17 mouse cellular contexts compared by ENCODE assay signal in genomic region chr14:20778496-20778895, GRCm38 (mm10). TPM values are rescaled to one million over a fixed set of nuclear protein-coding genes. Genes with fewer than 3 reads are reported as not detected.
A peak's percentile ranks its signal among the peaks of the same experiment; 100 is the strongest.
DNase-seq lines count a peak whose midpoint lies in the region; ATAC-seq lines count a peak whose summit lies in the region.
"Had no signal": no experiment of that assay in that cellular context is flagged by ENCODE, and none has a peak within 500 bp of the region (broad histone marks: within the 10 kb centered on the region; RNA-seq: fewer than 3 reads in every experiment).

No protein-coding gene starts in this region.

- no peak for DNase-seq in heart, postnatal 10 days
- peak; percentile 18 to 45 for DNase-seq in left cerebral cortex, postnatal 25 days (ENCODE audit: low spot score in 2 of 2)
- no peak for DNase-seq in left cerebral cortex, postnatal 36 days (ENCODE audit: low spot score in 2 of 2)
- DNase-seq in right cerebral cortex, postnatal 10 days (ENCODE audit: low spot score in 2 of 2), result peak; percentile 76 to 84
- no peak for DNase-seq in right cerebral cortex, postnatal 4 days
- DNase-seq in yolk sac, embryonic 10.5 days (ENCODE audit: low spot score), result no peak
- DNase-seq: adrenal gland, postnatal 14 days; cerebellum, adult 9-10 months; gastrocnemius, postnatal 36 days; heart, postnatal 14 days; kidney, adult 9 months; kidney, postnatal 36 days; liver, postnatal 0 days had no signal

- no peak overlapping the region for H3K9ac ChIP-seq in heart, embryonic 16.5 days (ENCODE audit: low read length)
- H3K9ac ChIP-seq: limb, embryonic 15.5 days; liver, postnatal 0 days had no signal

- 87% methylated on average over 8 of the region's 8 CpGs for WGBS in heart, embryonic 16.5 days

- H3K4me3 ChIP-seq in heart, embryonic 16.5 days (ENCODE audit: low read length), result no peak overlapping the region
- H3K4me3 ChIP-seq: limb, embryonic 15.5 days had no signal

- no peak overlapping the region for H3K4me2 ChIP-seq in heart, embryonic 16.5 days (ENCODE audit: low read depth, low read length)
- H3K4me2 ChIP-seq: limb, embryonic 15.5 days had no signal

- H3K36me3 ChIP-seq in heart, embryonic 16.5 days (ENCODE audit: control insufficient read depth, insufficient read depth), result peaks cover 38% of the 10 kb centered on the region

- intact Hi-C loops in heart, postnatal 10 days (cut with DNase I), result no loop called here
- intact Hi-C loops in left cerebral cortex, postnatal 25 days (cut with DNase I), result no loop called here
- intact Hi-C loops in left cerebral cortex, postnatal 36 days (cut with DNase I), result no loop called here

- ATAC-seq in heart, embryonic 16.5 days (replicated peaks; ENCODE audit: extremely low read depth, insufficient read depth, low FRiP score), result no peak
- ATAC-seq: activated CD4-positive, CD25-positive, alpha-beta regulatory T cell, adult 4 months; liver, postnatal 0 days; Patski had no signal

- H3K4me1 ChIP-seq in heart, embryonic 16.5 days (ENCODE audit: control insufficient read depth, insufficient read depth, low read length), result peaks cover 31% of the 10 kb centered on the region

- 0 out of 2 replicates have a peak overlapping the region, but pooled peaks have one; percentile 4 for H3K27ac ChIP-seq in heart, embryonic 16.5 days (ENCODE audit: low read length)
- H3K27ac ChIP-seq: limb, embryonic 15.5 days had no signal

- H3K27me3 ChIP-seq in heart, embryonic 16.5 days (ENCODE audit: control insufficient read depth, insufficient read depth, low read length), result no peaks in the 10 kb centered on the region
- H3K27me3 ChIP-seq: limb, embryonic 15.5 days; Patski had no signal

- no peaks in the 10 kb centered on the region for H3K9me3 ChIP-seq in heart, embryonic 16.5 days (replicated peaks; ENCODE audit: control insufficient read depth, low read length)
- H3K9me3 ChIP-seq: limb, embryonic 15.5 days had no signal

RNA-seq across cellular contexts. Expression of gene Camk2g, which starts 15.4 kb away (rescaled TPM):
- polyA plus RNA-seq in heart, embryonic 16.5 days (2015; fragmentation: Nextera tagmentation; extraction: Ambion mirVana), result 81.5 and 103 TPM in 2 replicates
- total RNA-seq in heart, postnatal 10 days (2021), result 10 to 100 TPM; 48.5 to 59.8 TPM
- 100 to 1,000 TPM; 292 to 312 TPM for total RNA-seq in left cerebral cortex, postnatal 25 days (2021)
- 100 to 1,000 TPM; 322 to 378 TPM for total RNA-seq in left cerebral cortex, postnatal 36 days (2021)

RNA-seq across cellular contexts. Expression of gene Ndst2, which starts 44.1 kb away (rescaled TPM):
- 16.2 and 17.2 TPM in 2 replicates for polyA plus RNA-seq in heart, embryonic 16.5 days (2015; fragmentation: Nextera tagmentation; extraction: Ambion mirVana)
- total RNA-seq in heart, postnatal 10 days (2021), result 10 to 100 TPM; 15.5 to 18.3 TPM
- total RNA-seq in left cerebral cortex, postnatal 25 days (2021), result 10 to 100 TPM; 14.9 to 17.4 TPM
- total RNA-seq in left cerebral cortex, postnatal 36 days (2021), result 10 to 100 TPM; 17.4 to 20.5 TPM

RNA-seq across cellular contexts. Expression of gene Plau, which starts 58.0 kb away (rescaled TPM):
- 1.2 and 1.9 TPM in 2 replicates for polyA plus RNA-seq in heart, embryonic 16.5 days (2015; fragmentation: Nextera tagmentation; extraction: Ambion mirVana)
- total RNA-seq in heart, postnatal 10 days (2021), result 1 to 10 TPM; 8.0 to 8.7 TPM
- 1 to 10 TPM; 5.9 to 7.8 TPM for total RNA-seq in left cerebral cortex, postnatal 25 days (2021)
- 1 to 10 TPM; 6.0 to 8.3 TPM for total RNA-seq in left cerebral cortex, postnatal 36 days (2021)
- polyA plus RNA-seq: activated CD4-positive, CD25-positive, alpha-beta regulatory T cell, adult 4 months had no signal

Comparison
In these comparisons a context has a peak if more than half of its experiments do, and no peak if none do; other contexts are left out.
1. DNase-seq: peak in left cerebral cortex, postnatal 25 days (2 of 2) and right cerebral cortex, postnatal 10 days (2 of 2); none in heart, postnatal 10 days (0 of 2), left cerebral cortex, postnatal 36 days (0 of 2), right cerebral cortex, postnatal 4 days (single experiment) and yolk sac, embryonic 10.5 days (single experiment).
2. RNA of gene Camk2g, which starts 15.4 kb away (total RNA-seq): 322 to 378 TPM in left cerebral cortex, postnatal 36 days and 292 to 312 TPM in left cerebral cortex, postnatal 25 days; 48.5 to 59.8 TPM in heart, postnatal 10 days; every median in the first group is over 4 times any median in the second.